8 mouse cellular contexts compared by ENCODE assay signal in the genomic region with DNA sequence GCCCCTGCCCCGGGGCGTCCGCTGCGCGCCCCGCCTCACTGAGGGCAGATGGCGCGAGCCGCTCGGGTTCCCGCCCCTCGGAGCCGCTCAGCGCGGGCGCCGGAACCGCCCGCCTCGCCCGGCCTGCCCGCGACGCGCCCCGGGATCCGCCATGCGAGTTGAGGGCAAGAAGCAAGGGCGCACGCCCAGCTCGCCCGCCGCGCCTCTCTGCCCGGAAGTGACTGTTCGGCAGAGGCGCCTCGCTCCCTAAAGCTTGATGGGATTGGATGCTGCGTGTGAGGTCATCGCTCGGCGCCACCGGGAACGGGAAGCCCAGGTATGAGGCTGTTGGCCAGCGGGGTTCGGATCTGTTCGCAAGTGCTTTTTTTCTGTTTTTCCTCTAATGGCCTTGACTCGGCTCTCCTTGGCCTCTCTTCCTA. TPM values are rescaled to one million over a fixed set of nuclear protein-coding genes. Genes with fewer than 3 reads are reported as not detected.
DNase-seq lines count a peak whose midpoint lies in the region; ATAC-seq lines count a peak whose summit lies in the region.

A gene (minus strand): TSS at position 207 of the 419 bp plus-strand sequence.
A gene (plus strand): TSS at position 276 of the 419 bp plus-strand sequence.

- peak; percentile 96 for DNase-seq in T-cell, adult 2 months (ENCODE audit: low spot score)
- peak; percentile 98 for DNase-seq in cerebellum, postnatal 36 days
- peak; percentile 98 for DNase-seq in frontal cortex, postnatal 36 days (ENCODE audit: low spot score in 2 of 2)
- DNase-seq in left cerebral cortex, adult 11 months (ENCODE audit: low spot score) = peak; percentile 97
- peak; percentile 97 to 99 for DNase-seq in lung, postnatal 4 days
- DNase-seq in retina, postnatal 7 days (ENCODE audit: low read depth, low spot score) = peak; percentile 92
- DNase-seq in urinary bladder, adult 2 months (ENCODE audit: low spot score) = peak; percentile 95

- H3K36me3 ChIP-seq in hindbrain, embryonic 15.5 days = peaks cover 2% of the 10 kb centered on the region; the same call in 1 of the 2 replicates

- H3K4me2 ChIP-seq in hindbrain, embryonic 15.5 days = peak within 1 kb of the TSS; percentile 78

- H3K27ac ChIP-seq in hindbrain, embryonic 15.5 days (replicated peaks) = peak within 1 kb of the TSS; percentile 91

- no peaks in the 10 kb centered on the region for H3K27me3 ChIP-seq in hindbrain, embryonic 15.5 days

- peak; percentile 99 for ATAC-seq in hindbrain, embryonic 15.5 days (ENCODE audit: low FRiP score, low read depth)

- peak within 1 kb of the TSS; percentile 83 for H3K9ac ChIP-seq in hindbrain, embryonic 15.5 days

- peaks cover 33% of the 10 kb centered on the region for H3K4me1 ChIP-seq in hindbrain, embryonic 15.5 days (replicated peaks)

- WGBS in hindbrain, embryonic 15.5 days = under 1% methylated on average over 43 of the region's 48 CpGs

- H3K9me3 ChIP-seq in hindbrain, embryonic 15.5 days = no peaks in the 10 kb centered on the region

- peak within 1 kb of the TSS; percentile 83 for H3K4me3 ChIP-seq in hindbrain, embryonic 15.5 days

RNA-seq across cellular contexts. Expression of the first gene that starts in this region (rescaled TPM):
- polyA plus RNA-seq in hindbrain, embryonic 15.5 days (2015; fragmentation: Nextera tagmentation; extraction: Ambion mirVana) = 20.5 and 21.8 TPM in 2 replicates
- 6.3 and 7.3 TPM in 2 replicates for polyA plus RNA-seq in urinary bladder, adult 2 months (2012; rRNA removed)

RNA-seq across cellular contexts. Expression of the second gene that starts in this region (rescaled TPM):
- polyA plus RNA-seq in hindbrain, embryonic 15.5 days (2015; fragmentation: Nextera tagmentation; extraction: Ambion mirVana) = 13.9 and 15.1 TPM in 2 replicates
- polyA plus RNA-seq in urinary bladder, adult 2 months (2012; rRNA removed) = 11.9 and 15.2 TPM in 2 replicates

Comparison
In these comparisons a context has a peak if more than half of its experiments do, and no peak if none do; other contexts are left out.
1. Peak in every context shown above with its lines: DNase-seq, ATAC-seq, H3K4me3 ChIP-seq and H3K27ac ChIP-seq.